Mouse (Mus musculus) thymus, adult 2 months (tissue): ENCODE results near the gene Myo1e. TPM values are rescaled to one million over a fixed set of nuclear protein-coding genes. Genes with fewer than 3 reads are reported as not detected.
A peak's percentile ranks its signal among the peaks of the same experiment; 100 is the strongest.

Source experiments
- DNase-seq: peaks from one replicate; pipeline ENCODE4 v3.0.0; 2021
- H3K27ac ChIP-seq: fragments of 200-500 bp; 2 replicates; pipeline ENCODE4 v1.5.1; 2012; ENCODE audit warnings: low read length, control low read depth; ENCODE audit not compliant: control insufficient read depth, insufficient read depth
- H3K27me3 ChIP-seq: fragments of 200-500 bp; 2 replicates; pipeline ENCODE4 v1.6.1; 2012; ENCODE audit warnings: mild to moderate bottlenecking, low read length, moderate library complexity, mixed read lengths; ENCODE audit not compliant: control insufficient read depth, insufficient read depth
- H3K36me3 ChIP-seq: fragments of 200-500 bp; 2 replicates; pipeline ENCODE4 v1.6.1; 2012; ENCODE audit warnings: mild to moderate bottlenecking, low read length, moderate library complexity; ENCODE audit not compliant: control insufficient read depth, insufficient read depth
- H3K4me1 ChIP-seq: fragments of 200-500 bp; replicated peaks from 2 replicates; pipeline ENCODE4 v1.6.1; 2012; ENCODE audit warnings: low read length; ENCODE audit not compliant: control insufficient read depth, insufficient read depth
- H3K4me3 ChIP-seq: fragments of 200-500 bp; 2 replicates; pipeline ENCODE4 v1.5.1; 2012; ENCODE audit warnings: mild to moderate bottlenecking, low read length, control low read depth, moderate library complexity; ENCODE audit not compliant: control insufficient read depth, insufficient read depth
- CTCF ChIP-seq: fragments of 200-500 bp; IDR thresholded peaks from 2 replicates; pipeline ENCODE4 v1.5.1; 2012; ENCODE audit warnings: mild to moderate bottlenecking, control low read depth, low read length, moderate library complexity, borderline replicate concordance; ENCODE audit not compliant: control insufficient read depth, poor library complexity, insufficient read depth; ENCODE audit errors: extremely low read depth
- POLR2A ChIP-seq: fragments of 200-500 bp; IDR thresholded peaks from 2 replicates; pipeline ENCODE4 v1.6.1; 2012; ENCODE audit warnings: mild to moderate bottlenecking, low read length, control low read depth, moderate library complexity; ENCODE audit not compliant: control insufficient read depth, poor library complexity, insufficient read depth; ENCODE audit errors: extremely low read depth
- WGBS: fragments of 180-500 bp; shearing (Covaris S2); methylation state at CpG from one replicate; pipeline ENCODE4 v1.1.7; 2018; 5-methylcytosine and 5-hydroxymethylcytosine counted together
- polyA plus RNA-seq: library from polyadenylated mRNA; depleted of rRNA; stranded (reverse); fragments of >200 nt; gene quantifications from 2 replicates; pipeline ENCODE4 v1.2.3, GENCODE M21; 2012; rRNA removed

The Myo1e gene
- polyA plus RNA-seq, 1 experiment: 3.7 TPM

GRCm38 (mm10) chr9:70410668-70411067 lies 203.5 kb downstream of the Myo1e start:
- TF ChIP-seq CTCF (no peak), POLR2A (no peak)
- DNase-seq: no peak
- WGBS: 96% methylated on average over 11 of the region's 11 CpGs
- H3K27ac ChIP-seq: no peak overlapping the region
- H3K36me3 ChIP-seq: peaks cover 79% of the 10 kb centered on the region
- H3K4me1 ChIP-seq: no peaks in the 10 kb centered on the region
- no peaks in the 10 kb centered on the region for H3K27me3 ChIP-seq
- H3K4me3 ChIP-seq: no peak overlapping the region

- 98% methylated on average over 7 of the region's 7 CpGs for WGBS
- Histone ChIP-seq H3K27ac (no peak overlapping the region), H3K27me3 (no peaks in the 10 kb centered on the region), H3K4me1 (no peaks in the 10 kb centered on the region), H3K36me3 (peaks cover 62% of the 10 kb centered on the region), H3K4me3 (no peak overlapping the region)
- no peak for DNase-seq
- TF ChIP-seq POLR2A (no peak), CTCF (no peak)
Measured at GRCm38 (mm10) chr9:70413038-70413437, 205.9 kb downstream of the Myo1e start.

GRCm38 (mm10) chr9:70416412-70416811 lies 209.3 kb downstream of the Myo1e start:
- DNase-seq: peak; percentile 39
- H3K27ac ChIP-seq: no peak overlapping the region
- no peaks in the 10 kb centered on the region for H3K27me3 ChIP-seq
- peaks cover 4% of the 10 kb centered on the region for H3K4me1 ChIP-seq
- H3K36me3 ChIP-seq: peaks cover 41% of the 10 kb centered on the region
- TF ChIP-seq CTCF (peak; percentile 54; the same call in 1 of the 2 replicates), POLR2A (no peak)
- WGBS: 80% methylated on average over 3 of the region's 3 CpGs
- no peak overlapping the region for H3K4me3 ChIP-seq

- TF ChIP-seq POLR2A (peak; percentile 65; the same call in 1 of the 2 replicates), CTCF (no peak)
- peaks cover 20% of the 10 kb centered on the region for H3K36me3 ChIP-seq
- no peaks in the 10 kb centered on the region for H3K27me3 ChIP-seq
- peak; percentile 88 for DNase-seq
- H3K4me1 ChIP-seq: peaks cover 4% of the 10 kb centered on the region
- WGBS: under 1% methylated on average over 45 of the region's 45 CpGs
- no peak within 1 kb of the TSS for H3K27ac ChIP-seq
- H3K4me3 ChIP-seq: peak within 1 kb of the TSS; percentile 76
Measured at GRCm38 (mm10) chr9:70421257-70422056, 214.3 kb downstream of the Myo1e start, which contains the start of gene Ccnb2. Gene Ccnb2 (minus strand): TSS chr9:70421547.

GRCm38 (mm10) chr9:70422661-70423060 lies 215.5 kb downstream of the Myo1e start:
- TF ChIP-seq POLR2A (no peak), CTCF (no peak)
- 100% methylated on average over 2 of the region's 2 CpGs for WGBS
- no peak overlapping the region for H3K4me3 ChIP-seq
- H3K27ac ChIP-seq: no peak overlapping the region
- DNase-seq: no peak
- peaks cover 32% of the 10 kb centered on the region for H3K36me3 ChIP-seq
- H3K27me3 ChIP-seq: no peaks in the 10 kb centered on the region
- H3K4me1 ChIP-seq: peaks cover 4% of the 10 kb centered on the region

- H3K27ac ChIP-seq: no peak overlapping the region
- DNase-seq: no peak
- H3K36me3 ChIP-seq: peaks cover 61% of the 10 kb centered on the region
- TF ChIP-seq POLR2A: no peak
- no peak for TF ChIP-seq CTCF
- H3K4me1 ChIP-seq: no peaks in the 10 kb centered on the region
- no peak overlapping the region for H3K4me3 ChIP-seq
- H3K27me3 ChIP-seq: no peaks in the 10 kb centered on the region
- WGBS: 93% methylated on average over 4 of the region's 4 CpGs
Measured at GRCm38 (mm10) chr9:70439959-70440358, 232.8 kb downstream of the Myo1e start.

- TF ChIP-seq CTCF (no peak), POLR2A (no peak)
- DNase-seq: no peak
- Histone ChIP-seq H3K4me1 (peaks cover 4% of the 10 kb centered on the region), H3K4me3 (no peak overlapping the region), H3K36me3 (peaks cover 55% of the 10 kb centered on the region), H3K27ac (no peak overlapping the region), H3K27me3 (no peaks in the 10 kb centered on the region)
- WGBS: 97% methylated on average over 5 of the region's 5 CpGs
Measured at GRCm38 (mm10) chr9:70449072-70449471, 241.9 kb downstream of the Myo1e start.

Other genes with a start within 250 kb of the Myo1e start
- 37.6 and 47.0 TPM in 2 replicates for gene Bnip2, start 217.9 kb upstream of the Myo1e start, polyA plus RNA-seq
- gene Gtf2a2, start 194.8 kb upstream of the Myo1e start, polyA plus RNA-seq: 48.1 and 53.5 TPM in 2 replicates
- gene Gcnt3, start 169.3 kb upstream of the Myo1e start, polyA plus RNA-seq: 0.04 TPM in 1 of 2 replicates, not detected in the other
- gene Fam81a, start 64.8 kb upstream of the Myo1e start, polyA plus RNA-seq: 0.20 and 0.43 TPM in 2 replicates
- gene Ccnb2, start 214.2 kb downstream of the Myo1e start, polyA plus RNA-seq: 62.5 and 74.4 TPM in 2 replicates